Mouse (Mus musculus) megakaryocyte, embryonic 14.5 days (primary cell): Measurements from ENCODE around the gene Rtn1. TPM values are rescaled to one million over a fixed set of nuclear protein-coding genes. Genes with fewer than 3 reads are reported as not detected.

Experiments used
- H3K27me3 ChIP-seq: replicated peaks from 2 replicates; pipeline ENCODE3; 2012; ENCODE audit warnings: inconsistent platforms
- H3K36me3 ChIP-seq: replicated peaks from 2 replicates; pipeline ENCODE3; 2012; ENCODE audit warnings: low read length, inconsistent platforms, mixed read lengths
- H3K4me1 ChIP-seq: 2 replicates; pipeline ENCODE4 v1.6.1; 2012; ENCODE audit warnings: inconsistent platforms
- H3K4me3 ChIP-seq: replicated peaks from 2 replicates; pipeline ENCODE3; 2012; ENCODE audit warnings: moderate library complexity, mild to moderate bottlenecking, inconsistent platforms
- H3K9me3 ChIP-seq: 2 replicates; pipeline ENCODE4 v1.6.1; 2012; ENCODE audit warnings: inconsistent platforms
- FLI1 ChIP-seq: IDR thresholded peaks from 2 replicates; pipeline ENCODE4 v1.6.1; 2012; ENCODE audit warnings: low read length, inconsistent platforms, mixed read lengths
- GATA1 ChIP-seq: IDR thresholded peaks from 3 replicates; pipeline ENCODE4 v1.6.1; 2012; ENCODE audit warnings: mixed read lengths, low read length, inconsistent platforms, borderline replicate concordance
- polyA plus RNA-seq: library from polyadenylated mRNA; stranded (reverse); fragments of >175 nt; gene quantifications from 2 replicates; pipeline ENCODE4 v1.2.3, GENCODE M21; 2012; ENCODE audit warnings: low replicate concordance; ENCODE audit not compliant: insufficient read depth

The Rtn1 gene
- polyA plus RNA-seq, 1 experiment = not detected

- Histone ChIP-seq H3K36me3 (no peaks in the 10 kb centered on the region), H3K27me3 (no peaks in the 10 kb centered on the region), H3K4me1 (peaks cover 8% of the 10 kb centered on the region), H3K9me3 (no peaks in the 10 kb centered on the region), H3K4me3 (no peak overlapping the region)
- no peak for TF ChIP-seq FLI1
- TF ChIP-seq GATA1 = no peak
Observed at GRCm38 (mm10) chr12:72360926-72361615, 47.8 kb downstream of the Rtn1 start.

- H3K4me3 ChIP-seq = no peak overlapping the region
- no peaks in the 10 kb centered on the region for H3K27me3 ChIP-seq
- no peaks in the 10 kb centered on the region for H3K36me3 ChIP-seq
- TF ChIP-seq GATA1 (no peak), FLI1 (no peak)
- H3K4me1 ChIP-seq = peaks cover 8% of the 10 kb centered on the region
- no peaks in the 10 kb centered on the region for H3K9me3 ChIP-seq
Observed at GRCm38 (mm10) chr12:72359903-72360302, 49.0 kb downstream of the Rtn1 start.

GRCm38 (mm10) chr12:72357667-72358420 is 51.0 kb downstream of the Rtn1 start:
- H3K36me3 ChIP-seq = no peaks in the 10 kb centered on the region
- H3K4me3 ChIP-seq = no peak overlapping the region
- H3K4me1 ChIP-seq = peaks cover 8% of the 10 kb centered on the region
- H3K27me3 ChIP-seq = no peaks in the 10 kb centered on the region
- TF ChIP-seq FLI1 (no peak), GATA1 (no peak)
- H3K9me3 ChIP-seq = no peaks in the 10 kb centered on the region

- Histone ChIP-seq H3K27me3 (no peaks in the 10 kb centered on the region), H3K4me3 (no peak overlapping the region), H3K4me1 (no peaks in the 10 kb centered on the region), H3K9me3 (no peaks in the 10 kb centered on the region), H3K36me3 (no peaks in the 10 kb centered on the region)
- TF ChIP-seq GATA1 (no peak), FLI1 (no peak)
Observed at GRCm38 (mm10) chr12:72354241-72354640, 54.6 kb downstream of the Rtn1 start.

- no peaks in the 10 kb centered on the region for H3K4me1 ChIP-seq
- H3K9me3 ChIP-seq = no peaks in the 10 kb centered on the region
- no peaks in the 10 kb centered on the region for H3K27me3 ChIP-seq
- TF ChIP-seq GATA1 = no peak
- TF ChIP-seq FLI1 = no peak
- H3K4me3 ChIP-seq = no peak overlapping the region
- no peaks in the 10 kb centered on the region for H3K36me3 ChIP-seq
Observed at GRCm38 (mm10) chr12:72353506-72353905, 55.3 kb downstream of the Rtn1 start.

GRCm38 (mm10) chr12:72348508-72348907 is 60.3 kb downstream of the Rtn1 start:
- Histone ChIP-seq H3K36me3 (no peaks in the 10 kb centered on the region), H3K9me3 (0 out of 2 replicates have a peak, but pooled peaks cover 4% of the 10 kb centered on the region), H3K4me1 (no peaks in the 10 kb centered on the region), H3K27me3 (no peaks in the 10 kb centered on the region), H3K4me3 (no peak overlapping the region)
- TF ChIP-seq FLI1 (no peak), GATA1 (no peak)

- Histone ChIP-seq H3K4me1 (no peaks in the 10 kb centered on the region), H3K9me3 (0 out of 2 replicates have a peak, but pooled peaks cover 4% of the 10 kb centered on the region), H3K4me3 (no peak overlapping the region), H3K27me3 (no peaks in the 10 kb centered on the region), H3K36me3 (no peaks in the 10 kb centered on the region)
- TF ChIP-seq FLI1 (no peak), GATA1 (no peak)
Observed at GRCm38 (mm10) chr12:72347184-72347583, 61.7 kb downstream of the Rtn1 start.

GRCm38 (mm10) chr12:72343639-72344038 is 65.2 kb downstream of the Rtn1 start:
- TF ChIP-seq GATA1 = no peak
- TF ChIP-seq FLI1 = no peak
- Histone ChIP-seq H3K9me3 (0 out of 2 replicates have a peak, but pooled peaks cover 4% of the 10 kb centered on the region), H3K36me3 (no peaks in the 10 kb centered on the region), H3K4me3 (no peak overlapping the region), H3K4me1 (no peaks in the 10 kb centered on the region), H3K27me3 (no peaks in the 10 kb centered on the region)

GRCm38 (mm10) chr12:72336009-72336408 is 72.8 kb downstream of the Rtn1 start:
- Histone ChIP-seq H3K9me3 (peaks cover 18% of the 10 kb centered on the region), H3K36me3 (no peaks in the 10 kb centered on the region), H3K4me1 (no peaks in the 10 kb centered on the region), H3K4me3 (no peak overlapping the region), H3K27me3 (peaks cover 3% of the 10 kb centered on the region)
- TF ChIP-seq FLI1 = no peak
- TF ChIP-seq GATA1 = no peak

GRCm38 (mm10) chr12:72332488-72333013 is 76.3 kb downstream of the Rtn1 start:
- H3K36me3 ChIP-seq = no peaks in the 10 kb centered on the region
- TF ChIP-seq FLI1 (no peak), GATA1 (no peak)
- peaks cover 2% of the 10 kb centered on the region for H3K27me3 ChIP-seq
- peaks cover 18% of the 10 kb centered on the region for H3K9me3 ChIP-seq
- no peaks in the 10 kb centered on the region for H3K4me1 ChIP-seq
- H3K4me3 ChIP-seq = no peak overlapping the region
